15 mouse cellular contexts compared by ENCODE assay signal in the genomic region with DNA sequence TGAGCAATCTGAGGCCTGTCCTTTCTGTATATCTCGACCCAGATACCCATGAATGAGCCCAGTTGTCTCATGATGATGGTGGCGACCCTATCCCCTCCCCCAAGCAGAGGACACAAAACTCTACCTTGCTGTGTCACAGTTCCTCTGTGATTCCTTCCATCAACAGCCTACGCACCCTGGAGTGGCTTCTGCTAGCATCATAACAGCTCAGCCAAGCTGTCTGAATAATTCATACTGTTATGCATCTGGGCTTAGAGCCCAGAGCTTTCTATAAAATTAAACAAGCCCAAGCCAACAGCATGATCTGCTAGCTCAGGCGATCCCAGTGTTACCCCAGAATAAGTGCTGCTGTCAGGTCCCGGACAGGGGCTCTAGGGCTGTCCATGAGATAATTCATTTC.
A peak's percentile ranks its signal among the peaks of the same experiment; 100 is the strongest.
DNase-seq lines count a peak whose midpoint lies in the region; ATAC-seq lines count a peak whose summit lies in the region.
"Had no signal": no experiment of that assay in that cellular context is flagged by ENCODE, and none has a peak within 500 bp of the region (broad histone marks: within the 10 kb centered on the region; RNA-seq: fewer than 3 reads in every experiment).

No protein-coding gene starts in this region.

- no peak overlapping the region for H3K4me3 ChIP-seq in intestine, embryonic 16.5 days (ENCODE audit: low read length)
- no peak overlapping the region for H3K4me3 ChIP-seq in hindbrain, embryonic 11.5 days (ENCODE audit: low read depth, low read length)
- H3K4me3 ChIP-seq: heart, embryonic 15.5 days; hindbrain, embryonic 13.5 days; midbrain, embryonic 12.5 days; neural tube, embryonic 12.5 days had no signal

- H3K36me3 ChIP-seq in intestine, embryonic 16.5 days (ENCODE audit: control insufficient read depth, insufficient read depth, low read length), result no peaks in the 10 kb centered on the region
- no peaks in the 10 kb centered on the region for H3K36me3 ChIP-seq in hindbrain, embryonic 11.5 days (ENCODE audit: control insufficient read depth, insufficient read depth, low read length)
- H3K36me3 ChIP-seq: heart, embryonic 15.5 days; hindbrain, embryonic 13.5 days; midbrain, embryonic 12.5 days; neural tube, embryonic 12.5 days had no signal

- DNase-seq in left cerebral cortex, adult 11 months (ENCODE audit: low spot score), result peak; percentile 23
- no peak for DNase-seq in left cerebral cortex, postnatal 4 days
- peak; percentile 38 to 78 for DNase-seq in frontal cortex, adult 2 months (ENCODE audit: extremely low spot score in 1 of 2, low spot score in 1 of 2)
- peak; percentile 25 for DNase-seq in layer of hippocampus, adult 9-10 months (ENCODE audit: low spot score)
- DNase-seq in right cerebral cortex, postnatal 10 days (ENCODE audit: low spot score in 2 of 2), result peak; percentile 54 to 72
- no peak for DNase-seq in Muller cell, postnatal 12 days (ENCODE audit: inconsistent ontology term)
- DNase-seq in hindbrain, embryonic 11.5 days (ENCODE audit: low spot score), result no peak
- DNase-seq: gastrocnemius, postnatal 10 days; kidney, adult 8-10 months had no signal

- H3K9ac ChIP-seq in intestine, embryonic 16.5 days (ENCODE audit: low read depth, low read length), result no peak overlapping the region
- H3K9ac ChIP-seq in hindbrain, embryonic 11.5 days (ENCODE audit: low read depth, low read length), result no peak overlapping the region
- H3K9ac ChIP-seq: heart, embryonic 15.5 days; hindbrain, embryonic 13.5 days; liver, embryonic 14.5 days; midbrain, embryonic 12.5 days; neural tube, embryonic 12.5 days had no signal

- H3K27me3 ChIP-seq in intestine, embryonic 16.5 days (replicated peaks; ENCODE audit: control insufficient read depth, insufficient read depth, low read length), result no peaks in the 10 kb centered on the region
- H3K27me3 ChIP-seq in hindbrain, embryonic 11.5 days (ENCODE audit: control insufficient read depth, insufficient read depth, low read length), result no peaks in the 10 kb centered on the region
- H3K27me3 ChIP-seq: heart, embryonic 15.5 days; hindbrain, embryonic 13.5 days; midbrain, embryonic 12.5 days; neural tube, embryonic 12.5 days had no signal

- no peak overlapping the region for H3K27ac ChIP-seq in intestine, embryonic 16.5 days (ENCODE audit: low read length)
- H3K27ac ChIP-seq in hindbrain, embryonic 11.5 days (ENCODE audit: low read depth, low read length), result no peak overlapping the region
- H3K27ac ChIP-seq: heart, embryonic 15.5 days; hindbrain, embryonic 13.5 days; liver, embryonic 14.5 days; midbrain, embryonic 12.5 days; neural tube, embryonic 12.5 days had no signal

- no peaks in the 10 kb centered on the region for H3K9me3 ChIP-seq in intestine, embryonic 16.5 days (ENCODE audit: control insufficient read depth, low read length)
- H3K9me3 ChIP-seq in hindbrain, embryonic 11.5 days (ENCODE audit: control insufficient read depth, low read length), result no peaks in the 10 kb centered on the region
- H3K9me3 ChIP-seq: heart, embryonic 15.5 days; midbrain, embryonic 12.5 days had no signal

- intact Hi-C loops in left cerebral cortex, postnatal 4 days (cut with DNase I), result no loop called here

- WGBS in intestine, embryonic 16.5 days, result 67% methylated on average over 5 of the region's 5 CpGs
- 81% methylated on average over 5 of the region's 5 CpGs for WGBS in hindbrain, embryonic 11.5 days

- H3K4me2 ChIP-seq in intestine, embryonic 16.5 days (ENCODE audit: low read depth, low read length), result no peak overlapping the region
- no peak overlapping the region for H3K4me2 ChIP-seq in hindbrain, embryonic 11.5 days (replicated peaks; ENCODE audit: low read depth, low read length)
- H3K4me2 ChIP-seq: heart, embryonic 15.5 days; hindbrain, embryonic 13.5 days; midbrain, embryonic 12.5 days; neural tube, embryonic 12.5 days had no signal

- no peak for ATAC-seq in intestine, embryonic 16.5 days
- no peak for ATAC-seq in hindbrain, embryonic 11.5 days (ENCODE audit: low FRiP score)

- no peaks in the 10 kb centered on the region for H3K4me1 ChIP-seq in intestine, embryonic 16.5 days (ENCODE audit: control insufficient read depth, insufficient read depth, low read length)
- no peaks in the 10 kb centered on the region for H3K4me1 ChIP-seq in hindbrain, embryonic 11.5 days (replicated peaks; ENCODE audit: control insufficient read depth, insufficient read depth, low read length)
- H3K4me1 ChIP-seq: heart, embryonic 15.5 days; hindbrain, embryonic 13.5 days; midbrain, embryonic 12.5 days; neural tube, embryonic 12.5 days had no signal

Comparison
In these comparisons a context has a peak if more than half of its experiments do, and no peak if none do; other contexts are left out.
1. DNase-seq: peak in left cerebral cortex, adult 11 months (single experiment), frontal cortex, adult 2 months (2 of 2), layer of hippocampus, adult 9-10 months (single experiment) and right cerebral cortex, postnatal 10 days (2 of 2); none in left cerebral cortex, postnatal 4 days (single experiment), Muller cell, postnatal 12 days (single experiment) and hindbrain, embryonic 11.5 days (single experiment).